Mouse (Mus musculus): ENCODE measurements around the gene Rpap3. TPM values are rescaled to one million over a fixed set of nuclear protein-coding genes. Genes with fewer than 3 reads are reported as not detected.

The Rpap3 gene
- total and polyA plus RNA-seq, 3 experiments = 43.1 to 73.7 (median 69.1) TPM

- H3K27ac ChIP-seq (ENCODE audit: insufficient read depth, low read depth) = no peak overlapping the region
- no peaks in the 10 kb centered on the region for H3K4me1 ChIP-seq (ENCODE audit: control insufficient read depth in 1 of 2, insufficient read depth in 2 of 2)
- H3K9ac ChIP-seq (ENCODE audit: insufficient read depth, low read depth) = no peak overlapping the region
- no peaks in the 10 kb centered on the region for H3K9me3 ChIP-seq (replicated peaks; ENCODE audit: low read length)
- no peak for DNase-seq (ENCODE audit: extremely low read depth)
- no peak overlapping the region for H3K4me3 ChIP-seq (replicated peaks in 1 of 3; ENCODE audit: low read depth in 2 of 3, low read length in 2 of 3, poor library complexity in 1 of 3)
- H3K79me2 ChIP-seq (replicated peaks; ENCODE audit: control insufficient read depth, extremely low read depth, insufficient read depth, poor library complexity, severe bottlenecking) = no peaks in the 10 kb centered on the region
- dilution Hi-C loops (cut with MboI; ENCODE audit: extremely low pct_ligation_motif_present, extremely low pct_unique_long_range_greater_than_20kb, low sequenced_read_pairs) (no loop called here), in situ Hi-C loops (cut with MboI; ENCODE audit: low pct_ligation_motif_present, low pct_unique_long_range_greater_than_20kb, low sequenced_read_pairs) (loop anchor here (25.0 kb wide), 1 partner anchor 1264 kb away; the partner anchor contains the start of gene Tuba1b)
- peaks cover 49 to 69% of the 10 kb centered on the region in 2 experiments for H3K36me3 ChIP-seq (replicated peaks in 1 of 2; ENCODE audit: control insufficient read depth in 1 of 2, insufficient read depth in 1 of 2, low read length in 1 of 2)
- no peak overlapping the region for H3K4me2 ChIP-seq (ENCODE audit: insufficient read depth, low read depth, poor library complexity, severe bottlenecking)
- H3K27me3 ChIP-seq (replicated peaks) = no peaks in the 10 kb centered on the region
- TF ChIP-seq UBTF (IDR thresholded peaks at IDR 0.05; ENCODE audit: low read depth, low read length) (no peak), CHD2 (IDR thresholded peaks at IDR 0.05; ENCODE audit: low read length) (no peak), NRF1 (IDR thresholded peaks at IDR 0.05; ENCODE audit: low read depth, low read length) (no peak)
Observed at GRCm38 (mm10) chr15:97673256-97674000, 32.2 kb downstream of the Rpap3 start.

- no peak overlapping the region for H3K4me2 ChIP-seq (ENCODE audit: insufficient read depth, low read depth, poor library complexity, severe bottlenecking)
- H3K36me3 ChIP-seq (replicated peaks in 1 of 2; ENCODE audit: control insufficient read depth in 1 of 2, insufficient read depth in 1 of 2, low read length in 1 of 2) = peaks cover 37 to 57% of the 10 kb centered on the region in 2 experiments
- in situ Hi-C loops (cut with MboI; ENCODE audit: low pct_ligation_motif_present, low pct_unique_long_range_greater_than_20kb, low sequenced_read_pairs) = loop anchor here (25.0 kb wide), 1 partner anchor 1265 kb away; the partner anchor contains the start of gene Tuba1b
- H3K9ac ChIP-seq (ENCODE audit: insufficient read depth, low read depth) = no peak overlapping the region
- dilution Hi-C loops (cut with MboI; ENCODE audit: extremely low pct_ligation_motif_present, extremely low pct_unique_long_range_greater_than_20kb, low sequenced_read_pairs) = no loop called here
- H3K27me3 ChIP-seq (replicated peaks) = no peaks in the 10 kb centered on the region
- H3K4me1 ChIP-seq (ENCODE audit: control insufficient read depth in 1 of 2, insufficient read depth in 2 of 2) = peaks cover 2 to 9% of the 10 kb centered on the region in 2 experiments; a peak in 2 of 4 replicates
- H3K27ac ChIP-seq (ENCODE audit: insufficient read depth, low read depth) = no peak overlapping the region
- no peak for DNase-seq (ENCODE audit: extremely low read depth)
- H3K9me3 ChIP-seq (replicated peaks; ENCODE audit: low read length) = no peaks in the 10 kb centered on the region
- no peaks in the 10 kb centered on the region for H3K79me2 ChIP-seq (replicated peaks; ENCODE audit: control insufficient read depth, extremely low read depth, insufficient read depth, poor library complexity, severe bottlenecking)
- H3K4me3 ChIP-seq (replicated peaks in 1 of 3; ENCODE audit: low read depth in 2 of 3, low read length in 2 of 3, poor library complexity in 1 of 3) = no peak overlapping the region
- TF ChIP-seq POLR2A (IDR thresholded peaks at IDR 0.05; ENCODE audit: low read depth, low read length) (no peak), NRF1 (IDR thresholded peaks at IDR 0.05; ENCODE audit: low read depth, low read length) (no peak)
Observed at GRCm38 (mm10) chr15:97672211-97672765, 33.3 kb downstream of the Rpap3 start.

- no peaks in the 10 kb centered on the region for H3K79me2 ChIP-seq (replicated peaks; ENCODE audit: control insufficient read depth, extremely low read depth, insufficient read depth, poor library complexity, severe bottlenecking)
- no peaks in the 10 kb centered on the region for H3K27me3 ChIP-seq (replicated peaks)
- no peak for TF ChIP-seq CHD2 (IDR thresholded peaks at IDR 0.05; ENCODE audit: low read length)
- no peak for TF ChIP-seq NELFE (IDR thresholded peaks at IDR 0.05; ENCODE audit: low read depth, low read length)
- no peak for TF ChIP-seq USF2 (conservative IDR thresholded peaks at IDR 0.05; ENCODE audit: low read depth, low read length)
- TF ChIP-seq CHD1 (IDR thresholded peaks at IDR 0.05; ENCODE audit: low read depth, low read length) = no peak
- no peak for TF ChIP-seq PAX5 (IDR thresholded peaks at IDR 0.05; ENCODE audit: low read length)
- TF ChIP-seq MEF2A (IDR thresholded peaks at IDR 0.05; ENCODE audit: borderline replicate concordance, low read depth, low read length) = no peak
- no peak for TF ChIP-seq NRF1 (IDR thresholded peaks at IDR 0.05; ENCODE audit: low read depth, low read length)
- TF ChIP-seq JUND (conservative IDR thresholded peaks at IDR 0.05; ENCODE audit: low read depth, low read length) = no peak
- no peak for TF ChIP-seq GABPA (IDR thresholded peaks at IDR 0.05; ENCODE audit: insufficient replicate concordance, low read depth, low read length)
- no peak for TF ChIP-seq POLR2AphosphoS2 (IDR thresholded peaks at IDR 0.05; ENCODE audit: low read depth, low read length)
- TF ChIP-seq MXI1 (IDR thresholded peaks at IDR 0.05; ENCODE audit: low read depth, low read length) = no peak
- TF ChIP-seq BHLHE40 (IDR thresholded peaks at IDR 0.05; ENCODE audit: low read depth, low read length) = no peak
- TF ChIP-seq IRF4 (IDR thresholded peaks at IDR 0.05; ENCODE audit: low read depth, low read length) = no peak
- TF ChIP-seq E2F4 (IDR thresholded peaks at IDR 0.05; ENCODE audit: insufficient replicate concordance, low read depth, low read length) = no peak
- no peak for TF ChIP-seq EP300 (IDR thresholded peaks at IDR 0.05; ENCODE audit: low read length)
- TF ChIP-seq HCFC1 (IDR thresholded peaks at IDR 0.05; ENCODE audit: low read depth, low read length) = no peak
- no peak for TF ChIP-seq ETS1 (conservative IDR thresholded peaks at IDR 0.05; ENCODE audit: low read depth, low read length)
- no peak overlapping the region for H3K4me3 ChIP-seq (replicated peaks in 1 of 3; ENCODE audit: low read depth in 2 of 3, low read length in 2 of 3, poor library complexity in 1 of 3)
- no peaks in the 10 kb centered on the region for H3K9me3 ChIP-seq (replicated peaks; ENCODE audit: low read length)
- H3K9ac ChIP-seq (ENCODE audit: insufficient read depth, low read depth) = no peak overlapping the region
- dilution Hi-C loops (cut with MboI; ENCODE audit: extremely low pct_ligation_motif_present, extremely low pct_unique_long_range_greater_than_20kb, low sequenced_read_pairs) (no loop called here), in situ Hi-C loops (cut with MboI; ENCODE audit: low pct_ligation_motif_present, low pct_unique_long_range_greater_than_20kb, low sequenced_read_pairs) (loop anchor here (25.0 kb wide), 1 partner anchor 1267 kb away; the partner anchor contains the start of gene Tuba1b)
- no peak overlapping the region for H3K27ac ChIP-seq (ENCODE audit: insufficient read depth, low read depth)
- no peak overlapping the region for H3K4me2 ChIP-seq (ENCODE audit: insufficient read depth, low read depth, poor library complexity, severe bottlenecking)
- no peak for DNase-seq (ENCODE audit: extremely low read depth)
- H3K4me1 ChIP-seq (ENCODE audit: control insufficient read depth in 1 of 2, insufficient read depth in 2 of 2) = peaks cover 6 to 11% of the 10 kb centered on the region in 2 experiments; a peak in 3 of 4 replicates
- H3K36me3 ChIP-seq (replicated peaks in 1 of 2; ENCODE audit: control insufficient read depth in 1 of 2, insufficient read depth in 1 of 2, low read length in 1 of 2) = peaks cover 25 to 40% of the 10 kb centered on the region in 2 experiments
Observed at GRCm38 (mm10) chr15:97670554-97670953, 35.1 kb downstream of the Rpap3 start.
